Comparison of ENCODE assay signal across 22 mouse cellular contexts in the genomic region with DNA sequence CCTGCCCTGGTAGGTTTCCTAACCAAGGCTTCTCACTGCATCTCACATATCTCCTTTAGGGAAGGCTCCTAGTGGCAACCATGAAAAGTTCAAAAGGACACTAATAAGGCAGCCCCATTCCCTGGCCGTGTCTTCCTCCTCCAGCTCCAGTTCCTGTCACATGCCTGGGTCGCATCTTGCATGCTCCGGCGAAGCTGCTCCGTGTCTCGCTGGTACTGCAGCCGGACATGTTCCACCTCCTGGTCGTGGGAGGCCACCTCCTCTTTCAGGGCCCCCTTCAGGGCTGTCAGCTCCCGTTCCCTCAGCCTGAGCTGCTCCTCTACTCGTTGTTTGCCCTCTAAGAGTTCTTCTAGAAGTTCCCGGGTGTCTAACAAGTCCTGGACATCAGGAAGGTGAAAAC. TPM values are rescaled to one million over a fixed set of nuclear protein-coding genes. Genes with fewer than 3 reads are reported as not detected.
DNase-seq lines count a peak whose midpoint lies in the region; ATAC-seq lines count a peak whose summit lies in the region.
"Had no signal": no experiment of that assay in that cellular context is flagged by ENCODE, and none has a peak within 500 bp of the region (broad histone marks: within the 10 kb centered on the region; RNA-seq: fewer than 3 reads in every experiment).

No protein-coding gene starts in this region.

- no peak overlapping the region for H3K9ac ChIP-seq in midbrain, embryonic 11.5 days (ENCODE audit: low read length)
- no peak overlapping the region for H3K9ac ChIP-seq in midbrain, embryonic 13.5 days (replicated peaks)
- H3K9ac ChIP-seq in intestine, embryonic 16.5 days (ENCODE audit: low read depth, low read length): no peak overlapping the region
- H3K9ac ChIP-seq: heart, embryonic 15.5 days; hindbrain, embryonic 14.5 days; neural tube, embryonic 15.5 days had no signal

- no peaks in the 10 kb centered on the region for H3K27me3 ChIP-seq in midbrain, embryonic 11.5 days (ENCODE audit: control insufficient read depth, insufficient read depth, low read length)
- H3K27me3 ChIP-seq in midbrain, embryonic 13.5 days: no peaks in the 10 kb centered on the region
- no peaks in the 10 kb centered on the region for H3K27me3 ChIP-seq in intestine, embryonic 16.5 days (replicated peaks; ENCODE audit: control insufficient read depth, insufficient read depth, low read length)
- H3K27me3 ChIP-seq: neural tube, embryonic 15.5 days had no signal

- H3K27ac ChIP-seq in midbrain, embryonic 11.5 days (ENCODE audit: low read depth, low read length): no peak overlapping the region
- H3K27ac ChIP-seq in midbrain, embryonic 13.5 days: no peak overlapping the region
- no peak overlapping the region for H3K27ac ChIP-seq in intestine, embryonic 16.5 days (ENCODE audit: low read length)
- H3K27ac ChIP-seq: forebrain, embryonic 10.5 days; heart, adult 2 months; heart, embryonic 15.5 days; hindbrain, embryonic 14.5 days; neural tube, embryonic 15.5 days had no signal

- WGBS in midbrain, embryonic 11.5 days: 83% methylated on average over 11 of the region's 11 CpGs
- WGBS in midbrain, embryonic 13.5 days: 79% methylated on average over 11 of the region's 11 CpGs
- 82% methylated on average over 11 of the region's 11 CpGs for WGBS in intestine, embryonic 16.5 days

- no peaks in the 10 kb centered on the region for H3K9me3 ChIP-seq in midbrain, embryonic 11.5 days (ENCODE audit: control insufficient read depth, low read length)
- H3K9me3 ChIP-seq in midbrain, embryonic 13.5 days: no peaks in the 10 kb centered on the region
- H3K9me3 ChIP-seq in intestine, embryonic 16.5 days (ENCODE audit: control insufficient read depth, low read length): no peaks in the 10 kb centered on the region
- H3K9me3 ChIP-seq: forebrain, embryonic 10.5 days; heart, embryonic 15.5 days; neural tube, embryonic 15.5 days had no signal

- no peaks in the 10 kb centered on the region for H3K4me1 ChIP-seq in midbrain, embryonic 11.5 days (ENCODE audit: control insufficient read depth, insufficient read depth, low read length)
- no peaks in the 10 kb centered on the region for H3K4me1 ChIP-seq in midbrain, embryonic 13.5 days (replicated peaks)
- H3K4me1 ChIP-seq in intestine, embryonic 16.5 days (ENCODE audit: control insufficient read depth, insufficient read depth, low read length): no peaks in the 10 kb centered on the region
- H3K4me1 ChIP-seq: forebrain, embryonic 10.5 days; heart, embryonic 15.5 days; neural tube, embryonic 15.5 days had no signal

- ATAC-seq in midbrain, embryonic 11.5 days (ENCODE audit: low FRiP score): no peak
- no peak for ATAC-seq in midbrain, embryonic 13.5 days
- no peak for ATAC-seq in intestine, embryonic 16.5 days
- ATAC-seq: forebrain, embryonic 16.5 days; midbrain, embryonic 16.5 days had no signal

- no peak overlapping the region for H3K4me2 ChIP-seq in midbrain, embryonic 11.5 days
- no peak overlapping the region for H3K4me2 ChIP-seq in midbrain, embryonic 13.5 days (replicated peaks)
- no peak overlapping the region for H3K4me2 ChIP-seq in intestine, embryonic 16.5 days (ENCODE audit: low read depth, low read length)
- H3K4me2 ChIP-seq: heart, embryonic 15.5 days; hindbrain, embryonic 14.5 days; neural tube, embryonic 15.5 days had no signal

- peak; percentile 26 for DNase-seq in kidney, postnatal 10 days
- no peak for DNase-seq in kidney, adult 8-10 months
- DNase-seq in midbrain, embryonic 11.5 days (ENCODE audit: low spot score, missing footprints): peak; percentile 67
- DNase-seq in B cell, adult 2 months: peak; percentile 59 to 66
- peak; percentile 12 for DNase-seq in T-cell, adult 2 months (ENCODE audit: low spot score)
- DNase-seq in left cerebral cortex, postnatal 25 days (ENCODE audit: low spot score in 2 of 2): no peak
- DNase-seq: adrenal gland, postnatal 25 days; cerebellum, adult 9-11 months; gastrocnemius, postnatal 25 days; heart, postnatal 4 days; kidney, adult 9 months; right cerebral cortex, adult 18-20 months; right cerebral cortex, postnatal 4 days had no signal

- H3K36me3 ChIP-seq in midbrain, embryonic 11.5 days (ENCODE audit: control insufficient read depth, insufficient read depth, low read length): no peaks in the 10 kb centered on the region
- H3K36me3 ChIP-seq in midbrain, embryonic 13.5 days: peaks cover 15% of the 10 kb centered on the region; the same call in 1 of the 2 replicates
- H3K36me3 ChIP-seq in intestine, embryonic 16.5 days (ENCODE audit: control insufficient read depth, insufficient read depth, low read length): 0 out of 2 replicates have a peak, but pooled peaks cover 7% of the 10 kb centered on the region
- H3K36me3 ChIP-seq: heart, embryonic 15.5 days had no signal

- intact Hi-C loops in left cerebral cortex, postnatal 25 days (cut with DNase I): no loop called here

- H3K4me3 ChIP-seq in midbrain, embryonic 11.5 days (ENCODE audit: low read depth, low read length): no peak overlapping the region
- no peak overlapping the region for H3K4me3 ChIP-seq in midbrain, embryonic 13.5 days (replicated peaks)
- H3K4me3 ChIP-seq in intestine, embryonic 16.5 days (ENCODE audit: low read length): no peak overlapping the region
- H3K4me3 ChIP-seq: forebrain, embryonic 10.5 days; heart, adult 2 months; heart, embryonic 15.5 days; neural tube, embryonic 15.5 days had no signal

RNA-seq across cellular contexts. Expression of gene Cgn, which starts 12.3 kb away (rescaled TPM):
- 2.3 and 2.9 TPM in 2 replicates for polyA plus RNA-seq in midbrain, embryonic 11.5 days (2014; fragmentation: Nextera tagmentation; extraction: Ambion mirVana)
- 5.3 and 6.0 TPM in 2 replicates for polyA plus RNA-seq in midbrain, embryonic 13.5 days (2015; fragmentation: Nextera tagmentation; extraction: Ambion mirVana)
- 80.9 and 90.7 TPM in 2 replicates for polyA plus RNA-seq in intestine, embryonic 16.5 days (2015; fragmentation: Nextera tagmentation; extraction: Ambion mirVana)
- total RNA-seq in left cerebral cortex, postnatal 25 days (2021): 1 to 10 TPM; 3.3 to 3.4 TPM
- total RNA-seq: gastrocnemius, postnatal 25 days had no signal

Comparison
In these comparisons a context has a peak if more than half of its experiments do, and no peak if none do; other contexts are left out.
1. DNase-seq: peak in kidney, postnatal 10 days (single experiment), midbrain, embryonic 11.5 days (single experiment), B cell, adult 2 months (2 of 2) and T-cell, adult 2 months (single experiment); none in kidney, adult 8-10 months (0 of 2) and left cerebral cortex, postnatal 25 days (0 of 2).
2. RNA of gene Cgn, which starts 12.3 kb away (polyA plus RNA-seq): 80.9 to 90.7 TPM in intestine, embryonic 16.5 days; 5.3 to 6.0 TPM in midbrain, embryonic 13.5 days and 2.3 to 2.9 TPM in midbrain, embryonic 11.5 days; every median in the first group is over 10 times any median in the second.